Mouse (Mus musculus) heart, adult 2 months (tissue): ENCODE measurements around the gene Prl. TPM values are rescaled to one million over a fixed set of nuclear protein-coding genes. Genes with fewer than 3 reads are reported as not detected.
"Not testable (repeated sequence)": the region's sequence is repeated elsewhere in the genome, so short reads cannot be mapped to it uniquely, and the experiment has no call there.

Source experiments
- DNase-seq, 2 experiments: peaks; one replicate each; pipeline ENCODE4 v3.0.0; 2021
- H3K27ac ChIP-seq: fragments of 200-600 bp; 2 replicates; pipeline ENCODE4 v1.8.1; 2022
- H3K27me3 ChIP-seq: fragments of 200-500 bp; 2 replicates; pipeline ENCODE4 v1.6.1; 2012; ENCODE audit warnings: mild to moderate bottlenecking, low read length, inconsistent platforms, mixed read lengths; ENCODE audit not compliant: control insufficient read depth, insufficient read depth
- H3K36me3 ChIP-seq: fragments of 200-500 bp; 2 replicates; pipeline ENCODE4 v1.6.1; 2012; ENCODE audit warnings: low read length, inconsistent platforms; ENCODE audit not compliant: control insufficient read depth, insufficient read depth
- H3K4me1 ChIP-seq: fragments of 200-500 bp; 2 replicates; pipeline ENCODE4 v1.6.1; 2011; ENCODE audit warnings: low read length; ENCODE audit not compliant: control insufficient read depth, insufficient read depth
- H3K4me3 ChIP-seq: fragments of 200-600 bp; 2 replicates; pipeline ENCODE4 v1.8.1; 2022
- H3K79me2 ChIP-seq: fragments of 200-500 bp; replicated peaks from 2 replicates; pipeline ENCODE4 v1.6.1; 2012; ENCODE audit warnings: mild to moderate bottlenecking, inconsistent platforms, low read length, moderate library complexity, mixed read lengths; ENCODE audit not compliant: control insufficient read depth, insufficient read depth
- H3K9ac ChIP-seq: fragments of 200-500 bp; 2 replicates; pipeline ENCODE4 v1.6.1; 2012; ENCODE audit warnings: low read depth, mild to moderate bottlenecking, control low read depth, inconsistent platforms, low read length, mixed read lengths
- CTCF ChIP-seq: fragments of 200-600 bp; IDR thresholded peaks from 2 replicates; pipeline ENCODE4 v1.8.1; 2022; ENCODE audit warnings: antibody characterized with exemption, mild to moderate bottlenecking, moderate library complexity
- EP300 ChIP-seq: fragments of 200-500 bp; IDR thresholded peaks from 2 replicates; pipeline ENCODE4 v1.6.1; 2011; ENCODE audit warnings: low read depth, low read length, control low read depth; ENCODE audit not compliant: insufficient read depth
- POLR2A ChIP-seq: fragments of 200-500 bp; IDR thresholded peaks from 2 replicates; pipeline ENCODE4 v1.6.1; 2011; ENCODE audit warnings: mild to moderate bottlenecking, low read depth, low read length, control low read depth; ENCODE audit not compliant: insufficient read depth
- WGBS: fragments of 180-500 bp; shearing (Covaris S2); methylation state at CpG from one replicate; pipeline ENCODE4 v1.1.7; 2018; 5-methylcytosine and 5-hydroxymethylcytosine counted together
- intact Hi-C: fragments of 180-260 bp; cut with DNase I; formaldehyde crosslinking; loops from one replicate; pipeline ENCODE4 v1.15.1; 2025
- polyA plus RNA-seq: library from polyadenylated mRNA; depleted of rRNA; stranded (reverse); fragments of >200 nt; gene quantifications from 2 replicates; pipeline ENCODE4 v1.2.3, GENCODE M21; 2012; rRNA removed
- total RNA-seq, 2 experiments: library from RNA; stranded (reverse); gene quantifications; 2 replicates each; pipeline ENCODE4 v1.2.3; 2021

The Prl gene
- total and polyA plus RNA-seq, 3 experiments, result not detected

DNA sequence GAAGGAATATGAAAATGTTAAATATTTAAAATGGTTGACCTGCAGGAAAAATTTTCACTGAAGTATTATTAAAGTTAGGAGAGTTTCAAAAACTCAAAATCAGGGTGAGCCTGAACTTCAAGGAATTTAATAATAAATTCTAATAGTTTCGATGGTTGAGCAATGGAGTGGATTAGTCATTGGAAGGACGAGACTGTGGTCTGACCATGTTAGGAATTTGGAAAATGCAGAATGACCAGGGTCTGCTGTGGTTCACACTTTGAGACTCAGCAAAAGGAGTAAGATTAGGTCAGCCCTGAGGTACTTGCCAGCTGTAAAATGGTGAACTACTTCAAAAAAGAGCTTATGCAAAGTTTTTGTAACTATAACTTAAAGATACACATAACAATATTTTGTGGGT is 24.4 kb upstream of the Prl start:
- WGBS, result 86% methylated on average over 2 of the region's 2 CpGs

DNA sequence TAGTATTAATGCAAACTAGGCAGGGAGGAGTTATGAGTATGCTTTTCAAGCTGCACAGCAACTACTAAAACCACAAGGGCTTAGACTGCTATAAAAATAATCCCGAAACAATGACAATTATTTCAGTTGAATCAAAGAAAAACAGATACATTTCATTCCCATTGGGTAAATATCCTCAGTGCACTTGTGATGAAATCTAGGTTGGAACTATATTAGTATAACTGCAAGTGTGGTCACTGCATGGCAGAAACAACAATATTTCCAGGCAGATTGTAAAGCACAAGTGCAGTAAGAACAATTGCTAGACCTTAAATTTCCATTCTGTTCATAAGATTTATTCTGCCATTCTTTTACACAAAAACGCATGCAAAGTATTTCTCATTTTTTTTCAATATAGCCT is 15.2 kb upstream of the Prl start:
- H3K27ac ChIP-seq, result no peak overlapping the region
- no peaks in the 10 kb centered on the region for H3K36me3 ChIP-seq
- no peaks in the 10 kb centered on the region for H3K4me1 ChIP-seq
- 75% methylated on average over 2 of the region's 2 CpGs for WGBS
- TF ChIP-seq CTCF, result no peak
- no peak for TF ChIP-seq POLR2A
- TF ChIP-seq EP300, result no peak
- H3K4me3 ChIP-seq, result no peak overlapping the region
- intact Hi-C loops, result no loop called here
- no peaks in the 10 kb centered on the region for H3K79me2 ChIP-seq
- no peak for DNase-seq
- no peak overlapping the region for H3K9ac ChIP-seq
- no peaks in the 10 kb centered on the region for H3K27me3 ChIP-seq

More for the DNA sequence above, 24.4 kb upstream of the Prl start:
- Histone ChIP-seq H3K9ac (no peak overlapping the region), H3K79me2 (no peaks in the 10 kb centered on the region), H3K27ac (no peak overlapping the region), H3K36me3 (no peaks in the 10 kb centered on the region), H3K27me3 (no peaks in the 10 kb centered on the region), H3K4me3 (no peak overlapping the region), H3K4me1 (peaks cover 1% of the 10 kb centered on the region)
- intact Hi-C loops, result no loop called here
- TF ChIP-seq EP300, result no peak
- no peak for DNase-seq

GRCm38 (mm10) chr13:27043326-27043725 is 14.0 kb upstream of the Prl start:
- Histone ChIP-seq H3K79me2 (no peaks in the 10 kb centered on the region), H3K36me3 (no peaks in the 10 kb centered on the region), H3K4me1 (no peaks in the 10 kb centered on the region), H3K9ac (no peak overlapping the region), H3K27ac (no peak overlapping the region), H3K4me3 (no peak overlapping the region), H3K27me3 (no peaks in the 10 kb centered on the region)
- TF ChIP-seq CTCF, result no peak
- no peak for TF ChIP-seq POLR2A
- TF ChIP-seq EP300, result no peak
- intact Hi-C loops, result no loop called here
- 85% methylated on average over 1 of the region's 1 CpGs for WGBS
- no peak for DNase-seq

DNA sequence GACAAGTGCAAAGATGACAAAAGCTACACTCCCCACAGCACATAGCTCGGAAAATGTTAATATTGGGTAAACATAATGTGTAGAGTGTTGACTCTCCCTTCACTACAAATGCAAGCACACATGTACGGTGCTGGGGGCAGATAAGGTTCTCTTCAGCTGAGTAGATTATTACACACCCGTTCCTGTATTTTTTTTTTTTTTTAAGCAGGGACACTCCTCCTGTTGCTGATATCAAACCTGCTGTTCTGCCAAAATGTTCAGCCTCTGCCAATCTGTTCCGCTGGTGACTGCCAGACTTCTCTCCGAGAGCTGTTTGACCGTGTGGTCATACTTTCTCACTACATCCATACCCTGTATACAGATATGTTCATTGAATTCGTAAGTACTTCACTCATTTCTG is 1.8 kb downstream of the Prl start:
- no peaks in the 10 kb centered on the region for H3K4me1 ChIP-seq
- DNase-seq, result peak in 1 of 2 experiments; percentile 3
- no peak overlapping the region for H3K4me3 ChIP-seq
- H3K9ac ChIP-seq, result no peak overlapping the region
- TF ChIP-seq EP300 (no peak), POLR2A (no peak), CTCF (no peak)
- 41% methylated on average over 7 of the region's 7 CpGs for WGBS
- no peak overlapping the region for H3K27ac ChIP-seq
- H3K36me3 ChIP-seq, result no peaks in the 10 kb centered on the region
- no peaks in the 10 kb centered on the region for H3K79me2 ChIP-seq
- H3K27me3 ChIP-seq, result no peaks in the 10 kb centered on the region
- intact Hi-C loops, result no loop called here

- H3K27me3 ChIP-seq, H3K36me3 ChIP-seq, intact Hi-C loops, H3K9ac ChIP-seq, H3K79me2 ChIP-seq, H3K27ac ChIP-seq, DNase-seq, H3K4me1 ChIP-seq, H3K4me3 ChIP-seq: not testable (repeated sequence)
- 85% methylated on average over 5 of the region's 5 CpGs for WGBS
Measured at GRCm38 (mm10) chr13:27093890-27094289, 36.5 kb downstream of the Prl start, which contains the start of gene Prl3d1. Gene Prl3d1 (plus strand): TSS chr13:27094190.

Other genes with a start within 250 kb of the Prl start
- not detected for gene Prl3d1, start 36.6 kb downstream of the Prl start, total RNA-seq
- gene Prl3d1, start 36.6 kb downstream of the Prl start, polyA plus RNA-seq, result not detected in 2 replicates
- gene Prl3d2, start 64.1 kb downstream of the Prl start, total RNA-seq, result not detected
- gene Prl3d2, start 64.1 kb downstream of the Prl start, polyA plus RNA-seq, result not detected in 2 replicates
- not detected for gene Prl3d3, start 99.2 kb downstream of the Prl start, total RNA-seq
- not detected in 2 replicates for gene Prl3d3, start 99.2 kb downstream of the Prl start, polyA plus RNA-seq
- gene Prl3c1, start 139.1 kb downstream of the Prl start, total RNA-seq, result not detected
- gene Prl3c1, start 139.1 kb downstream of the Prl start, polyA plus RNA-seq, result not detected in 2 replicates
- gene Prl3b1, start 184.3 kb downstream of the Prl start, total RNA-seq, result not detected
- gene Prl3b1, start 184.3 kb downstream of the Prl start, polyA plus RNA-seq, result not detected in 2 replicates
- not detected for gene Prl3a1, start 201.9 kb downstream of the Prl start, total RNA-seq
- gene Prl3a1, start 201.9 kb downstream of the Prl start, polyA plus RNA-seq, result not detected in 2 replicates